Mouse (Mus musculus) right cerebral cortex, adult 18-20 months (tissue): ENCODE measurements around the gene Glipr1l2.
"Not testable (repeated sequence)": the region's sequence is repeated elsewhere in the genome, so short reads cannot be mapped to it uniquely, and the experiment has no call there.

Experiments used
- DNase-seq: peaks from one replicate; pipeline ENCODE4 v3.0.0; 2022; ENCODE audit warnings: mixed read lengths

Glipr1l2 gene

GRCm38 (mm10) chr10:112083157-112083556, at the start of gene Glipr1l2:
Gene Glipr1l2 (plus strand): TSS chr10:112083354.
- DNase-seq, result no peak

DNA sequence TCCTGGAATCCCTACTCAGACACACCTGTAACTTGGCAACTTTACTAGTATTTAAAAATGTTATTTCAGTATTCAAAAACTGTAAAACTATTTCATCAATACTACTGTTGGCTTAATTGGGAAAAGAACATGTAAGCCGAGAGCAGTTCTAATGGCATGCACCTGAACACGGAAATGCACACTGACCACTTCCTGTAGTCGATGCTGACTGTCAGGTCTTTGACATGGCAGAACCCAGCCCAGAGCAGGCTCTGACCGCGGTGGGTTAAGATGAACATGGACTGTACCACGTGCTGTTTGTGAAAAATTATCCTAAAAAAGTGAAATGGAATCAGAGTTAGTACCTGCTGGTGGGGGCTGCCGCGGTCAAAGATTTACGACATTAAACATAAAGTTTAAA, 39.6 kb upstream of the Glipr1l2 start:
- DNase-seq, result not testable (repeated sequence)

GRCm38 (mm10) chr10:112044283-112044682, 38.9 kb upstream of the Glipr1l2 start:
- not testable (repeated sequence) for DNase-seq

DNA sequence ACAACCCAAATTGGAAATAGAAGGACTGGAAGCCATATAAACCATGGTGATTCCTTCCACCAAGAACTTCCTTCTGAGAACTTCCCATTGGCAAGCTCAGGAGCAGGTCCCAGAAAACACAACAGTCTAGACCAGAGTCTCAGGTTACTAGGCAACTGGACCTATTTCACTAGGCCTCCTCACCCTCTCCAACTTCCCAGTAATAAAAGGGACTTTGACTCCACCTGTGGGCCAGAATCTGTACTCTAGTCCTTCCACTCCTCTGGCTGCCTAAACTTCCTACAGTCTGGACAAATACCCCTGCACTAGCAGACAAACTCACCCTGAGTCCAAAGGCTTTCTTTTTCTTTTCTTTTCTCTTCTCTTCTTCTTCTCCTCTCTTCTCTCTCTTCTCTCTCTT, 31.9 kb upstream of the Glipr1l2 start:
- no peak for DNase-seq

DNA sequence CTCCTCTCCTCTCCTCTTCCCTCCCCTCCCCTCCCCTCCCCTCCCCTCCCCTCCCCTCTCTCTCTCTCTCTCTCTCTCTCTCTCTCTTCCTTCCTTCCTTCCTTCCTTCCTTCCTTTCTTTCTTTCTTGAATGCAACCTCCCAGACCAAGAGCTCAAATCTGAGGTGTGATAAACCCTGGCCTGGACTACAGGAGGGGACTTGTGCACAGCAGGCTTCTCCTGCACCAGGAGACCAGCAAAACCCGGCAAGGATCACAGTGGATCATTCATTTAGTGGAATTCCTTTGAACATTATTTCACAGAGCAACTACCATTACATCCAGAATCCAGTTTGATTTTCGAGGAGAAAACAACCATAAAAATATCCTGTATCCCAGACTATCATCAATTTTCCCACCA, 31.2 kb upstream of the Glipr1l2 start:
- DNase-seq, result not testable (repeated sequence)

DNA sequence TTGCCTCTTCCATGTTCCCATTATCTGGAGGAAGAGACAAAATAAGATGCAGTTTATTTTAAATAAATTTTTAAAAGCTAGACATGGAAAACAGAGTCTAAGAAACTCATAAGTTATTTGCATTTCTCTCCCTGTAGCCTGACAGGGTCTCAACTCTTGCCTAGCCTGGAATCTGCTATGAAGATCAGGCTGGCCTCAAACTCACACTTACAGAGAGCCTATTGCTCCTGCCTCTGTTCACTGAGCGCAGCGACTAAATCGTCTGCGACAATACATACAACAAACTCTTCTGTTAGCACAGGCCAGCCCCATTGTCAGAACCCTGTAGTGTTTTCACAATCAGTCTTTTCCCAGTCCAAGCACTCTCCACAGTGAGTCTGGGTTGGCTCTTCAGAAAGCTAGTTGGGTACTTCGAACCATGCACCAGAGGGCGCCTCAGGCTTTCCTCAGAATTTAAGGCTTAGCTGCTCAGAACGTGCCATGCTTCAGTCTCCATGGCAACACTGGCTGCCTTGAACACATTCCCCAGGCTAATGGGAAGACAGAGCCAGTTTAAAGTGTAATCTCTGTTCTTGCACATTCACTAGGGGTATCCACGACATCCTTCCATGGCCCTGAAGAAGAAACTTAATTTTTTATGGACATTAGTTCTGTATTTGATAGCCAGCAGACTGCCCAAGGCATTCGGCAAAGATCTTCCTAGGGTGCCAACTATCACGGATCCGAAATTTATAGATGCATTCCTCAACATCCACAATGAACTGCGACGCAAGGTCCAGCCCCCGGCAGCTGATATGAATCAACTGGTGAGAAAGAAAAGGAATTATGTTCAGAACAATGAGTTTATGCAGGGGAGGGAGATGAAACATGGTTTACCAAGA, 23.2 kb upstream of the Glipr1l2 start, which contains the start of gene Glipr1l1:
Glipr1l1 (plus strand) TSS at position 488 of the 881 bp plus-strand sequence.
- peak; percentile 88 for DNase-seq

DNA sequence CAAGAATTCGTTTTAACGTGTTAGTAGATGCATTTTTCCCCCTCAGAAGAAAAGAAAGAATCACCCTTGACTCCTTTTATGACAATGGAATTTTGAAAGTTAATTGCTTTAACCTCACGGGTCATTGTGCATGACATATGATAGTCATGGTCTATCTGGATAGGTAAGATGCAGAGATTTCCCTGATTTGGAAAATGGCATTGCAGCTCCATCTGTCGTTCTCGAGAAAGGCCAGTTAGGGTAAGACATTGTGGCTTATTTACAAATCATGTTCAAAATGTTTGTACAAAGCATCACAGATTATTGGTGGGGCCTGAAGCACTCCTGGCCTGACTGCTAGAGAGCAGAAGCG, 22.6 kb upstream of the Glipr1l2 start:
- not testable (repeated sequence) for DNase-seq

DNA sequence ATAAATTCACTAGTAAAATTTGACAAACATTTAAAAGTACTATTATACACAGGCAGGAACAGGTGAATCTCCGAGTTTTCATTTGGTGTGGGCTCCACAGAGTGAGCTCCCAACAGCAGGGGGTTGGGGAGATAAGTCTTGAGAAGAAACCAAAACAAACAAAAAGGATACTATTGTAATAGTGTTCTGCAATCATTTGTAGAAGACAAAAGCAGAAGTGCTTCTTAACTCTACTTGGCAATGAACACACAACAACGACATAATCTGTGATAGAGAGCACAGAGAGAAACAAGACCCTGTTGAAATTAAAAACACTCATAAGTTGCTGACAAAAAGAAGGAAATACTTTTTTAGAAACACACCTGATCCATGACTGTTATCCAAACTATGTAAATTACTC, 3.1 kb upstream of the Glipr1l2 start:
- DNase-seq, result no peak

GRCm38 (mm10) chr10:112105785-112106184, 22.6 kb downstream of the Glipr1l2 start:
- peak; percentile 25 for DNase-seq

DNA sequence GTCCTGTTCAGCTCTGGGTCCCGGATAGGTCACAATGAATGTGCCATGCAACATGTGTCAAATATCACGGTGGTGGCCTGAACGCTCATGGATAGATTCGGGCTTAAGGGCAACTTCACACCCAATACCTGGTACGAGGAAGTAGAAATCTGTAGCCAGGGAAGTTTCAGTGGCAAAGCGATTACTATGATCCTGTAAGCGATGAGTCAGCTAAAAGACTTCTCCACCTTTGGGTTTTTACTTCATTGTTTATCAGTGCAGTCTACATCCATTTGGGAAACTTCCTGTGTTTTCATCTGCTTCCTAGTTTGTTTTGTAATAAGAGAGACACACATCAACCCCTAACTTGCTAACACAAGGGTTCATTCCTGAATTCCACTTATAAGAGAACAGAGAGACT, 27.2 kb downstream of the Glipr1l2 start:
- DNase-seq, result no peak

DNA sequence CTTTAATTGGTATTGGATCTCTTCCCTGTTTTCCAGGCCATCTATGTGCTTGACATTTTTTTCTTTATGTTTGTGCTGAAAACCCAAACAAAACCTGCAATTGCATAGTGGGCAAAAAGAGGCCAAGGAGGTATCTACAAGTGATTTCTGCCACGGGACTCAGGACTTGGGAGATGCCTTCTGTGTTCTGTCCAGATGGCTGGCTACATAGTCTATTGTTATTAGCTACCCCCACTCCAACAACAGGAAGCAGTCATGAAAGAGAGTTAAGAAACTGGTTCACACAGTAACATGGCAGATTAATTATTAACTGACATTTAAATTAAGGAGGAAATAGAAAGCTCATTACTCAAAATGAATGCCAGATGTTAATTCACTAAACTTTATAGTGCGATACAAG, 41.9 kb downstream of the Glipr1l2 start:
- not testable (repeated sequence) for DNase-seq

DNA sequence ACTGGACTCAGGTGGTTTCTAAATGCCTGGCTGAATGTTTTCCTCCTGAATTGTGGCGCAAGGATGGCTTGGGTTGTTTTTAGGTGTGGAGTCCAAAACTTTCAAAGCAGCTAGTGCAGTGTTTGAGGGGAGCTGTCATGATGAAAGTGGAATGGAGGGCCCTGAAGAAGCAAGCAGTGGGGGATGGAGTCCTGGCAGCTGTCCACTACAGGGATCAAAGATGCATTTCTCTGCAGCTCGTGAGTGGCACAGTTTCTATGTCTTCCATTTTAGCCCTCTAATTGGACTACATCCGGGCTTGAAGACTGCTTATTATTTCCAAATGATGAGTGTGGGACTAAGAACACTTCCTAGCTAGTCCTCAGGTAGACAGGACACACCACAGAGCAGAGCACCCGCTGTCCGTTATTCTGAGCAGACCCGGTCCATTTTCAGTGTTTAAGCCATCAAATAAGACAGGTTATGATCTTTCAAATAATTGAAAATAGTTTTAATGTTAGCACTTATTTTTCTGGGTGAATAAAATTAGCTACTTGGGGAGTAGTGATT, 44.6 kb downstream of the Glipr1l2 start:
- DNase-seq, result not testable (repeated sequence)

GRCm38 (mm10) chr10:112132194-112132593, 49.0 kb downstream of the Glipr1l2 start:
- no peak for DNase-seq

DNA sequence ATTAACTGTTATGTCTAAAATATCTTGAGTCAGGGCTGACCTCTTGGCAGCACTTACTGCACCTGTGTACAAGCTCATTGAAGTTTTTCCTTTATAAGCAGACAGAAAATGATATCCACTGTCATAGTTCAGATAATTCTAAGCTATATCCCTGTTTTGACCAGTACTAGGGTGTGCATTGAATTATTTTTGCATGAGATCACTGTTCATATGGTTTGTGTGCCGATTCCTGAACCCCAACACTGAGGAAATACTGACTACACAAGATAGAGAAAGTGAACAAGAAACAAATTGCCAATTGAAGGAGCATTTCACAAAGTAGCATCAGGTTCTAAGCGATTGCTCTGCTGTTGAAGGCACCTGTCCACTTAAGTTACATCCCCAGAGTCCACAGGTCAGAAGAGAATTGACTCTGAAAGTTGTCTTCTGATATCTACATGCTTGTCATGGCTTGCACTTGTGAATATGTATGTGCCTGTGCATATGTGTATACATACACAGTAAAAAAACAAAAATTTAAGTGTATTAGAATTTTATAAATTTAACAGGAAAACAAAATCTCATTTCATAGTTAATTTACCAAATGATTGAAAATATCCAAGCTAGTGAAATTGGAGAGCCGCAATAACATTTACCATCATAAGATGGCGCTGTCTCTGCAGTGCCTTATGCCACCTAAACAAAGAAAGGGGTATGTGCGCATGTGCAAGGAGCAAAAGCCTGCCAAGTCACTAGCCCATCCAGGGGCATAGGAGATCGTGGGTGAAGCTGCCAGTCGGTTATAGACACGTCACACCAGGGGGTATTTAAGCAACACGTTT, 55.1 kb downstream of the Glipr1l2 start:
- peak; percentile 29 for DNase-seq

- no peak for DNase-seq
These were observed 55.8 kb downstream of the Glipr1l2 start for GRCm38 (mm10) chr10:112138871-112139430.

DNA sequence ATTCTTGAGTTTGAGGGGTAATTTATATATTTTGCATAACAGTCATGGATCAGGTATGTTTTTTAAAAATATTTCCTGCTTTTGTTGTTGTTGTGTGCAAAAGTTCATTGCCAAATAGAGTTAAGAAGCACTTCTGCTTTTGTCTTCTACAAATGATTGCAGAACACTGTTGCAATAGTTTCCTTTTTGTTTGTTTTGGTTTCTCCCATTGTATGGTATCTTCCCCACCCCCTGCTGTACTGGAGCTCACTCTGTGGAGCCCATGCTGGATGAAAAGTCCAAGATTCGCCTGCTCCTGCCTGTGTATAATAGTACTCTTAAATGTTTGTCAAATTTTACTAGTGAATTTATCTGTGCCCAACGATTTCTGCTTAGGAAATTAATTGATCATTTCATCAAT, 56.7 kb downstream of the Glipr1l2 start:
- DNase-seq, result no peak
